Mouse (Mus musculus) limb, embryonic 14.5 days (tissue): ENCODE measurements at regions not wholly inside any gene's neighbourhood (a gene's known extent, or its start where the extent isn't known, plus 50 kb on each side); places are given as distances from the start of the nearest gene placed in this dataset.

Source experiments
- ATAC-seq: fragments of 200-750 bp; cut with Nextera tagmentation; 2 replicates; pipeline ENCODE4 v1.8.0; 2017; ENCODE audit warnings: low read depth, moderate number of reproducible peaks, moderate TSS enrichment; ENCODE audit not compliant: low FRiP score
- DNase-seq: peaks from one replicate; pipeline ENCODE4 v3.0.0-alpha.2; 2015; ENCODE audit warnings: low spot score
- H3K27ac ChIP-seq: fragments of 300-500 bp; sonication (generic); replicated peaks from 2 replicates; pipeline ENCODE4 v1.5.1; 2014; ENCODE audit warnings: low read depth, mild to moderate bottlenecking, low read length, moderate library complexity, mixed read lengths
- H3K27me3 ChIP-seq: fragments of 300-500 bp; sonication (generic); 2 replicates; pipeline ENCODE4 v1.6.1; 2014; ENCODE audit warnings: low read length, mixed read lengths; ENCODE audit not compliant: control insufficient read depth, insufficient read depth
- H3K36me3 ChIP-seq: fragments of 300-500 bp; sonication (generic); 2 replicates; pipeline ENCODE4 v1.6.1; 2014; ENCODE audit warnings: mild to moderate bottlenecking, low read length, moderate library complexity, mixed read lengths; ENCODE audit not compliant: control insufficient read depth, insufficient read depth
- H3K4me1 ChIP-seq: fragments of 300-500 bp; sonication (generic); 2 replicates; pipeline ENCODE4 v1.6.1; 2014; ENCODE audit warnings: antibody characterized with exemption, low read length, mixed read lengths; ENCODE audit not compliant: control insufficient read depth, insufficient read depth
- H3K4me2 ChIP-seq: fragments of 300-500 bp; sonication (generic); replicated peaks from 2 replicates; pipeline ENCODE4 v1.6.1; 2014; ENCODE audit warnings: low read depth, mild to moderate bottlenecking, low read length, moderate library complexity; ENCODE audit not compliant: severe bottlenecking
- H3K4me3 ChIP-seq: fragments of 300-500 bp; sonication (generic); replicated peaks from 2 replicates; pipeline ENCODE4 v1.5.1; 2014; ENCODE audit warnings: low read length
- H3K9ac ChIP-seq: fragments of 300-500 bp; sonication (generic); 2 replicates; pipeline ENCODE4 v1.6.1; 2014; ENCODE audit warnings: mild to moderate bottlenecking, low read depth, low read length, moderate library complexity; ENCODE audit not compliant: severe bottlenecking
- H3K9me3 ChIP-seq: fragments of 300-500 bp; sonication (generic); 2 replicates; pipeline ENCODE4 v1.6.1; 2016; ENCODE audit warnings: low read length; ENCODE audit not compliant: control insufficient read depth
- POLR2A ChIP-seq: fragments of 200-500 bp; IDR thresholded peaks from 2 replicates; pipeline ENCODE4 v1.8.0; 2012; ENCODE audit warnings: inconsistent platforms, mild to moderate bottlenecking, moderate library complexity, borderline replicate concordance; ENCODE audit not compliant: insufficient read depth, insufficient read length; ENCODE audit errors: extremely low read depth
- WGBS: fragments of 180-500 bp; shearing (Covaris S2); extraction: QIAGEN DNeasy Blood & Tissue Kit; methylation state at CpG from one replicate; pipeline ENCODE4 v1.1.7; 2014; 5-methylcytosine and 5-hydroxymethylcytosine counted together

- DNase-seq (peak; percentile 63), ATAC-seq (no peak)
- Histone ChIP-seq H3K36me3 (no peaks in the 10 kb centered on the region), H3K27me3 (no peaks in the 10 kb centered on the region), H3K9me3 (no peaks in the 10 kb centered on the region), H3K4me2 (no peak overlapping the region), H3K4me3 (no peak overlapping the region), H3K27ac (no peak overlapping the region), H3K4me1 (peaks cover 54% of the 10 kb centered on the region), H3K9ac (no peak overlapping the region)
- whole genome bisulfite sequencing: 61% methylated on average over 6 of the region's 6 CpGs
- TF ChIP-seq POLR2A: no peak
Observed at GRCm38 (mm10) chr14:24904712-24905111, 417.8 kb downstream of the Rps24 start.

GRCm38 (mm10) chr14:24906916-24907315 is 420.0 kb downstream of the Rps24 start:
- TF ChIP-seq POLR2A: no peak
- WGBS: 45% methylated on average over 7 of the region's 7 CpGs
- Histone ChIP-seq H3K9me3 (no peaks in the 10 kb centered on the region), H3K27me3 (no peaks in the 10 kb centered on the region), H3K36me3 (no peaks in the 10 kb centered on the region), H3K4me3 (no peak overlapping the region), H3K9ac (no peak overlapping the region), H3K4me2 (no peak overlapping the region), H3K4me1 (peaks cover 46% of the 10 kb centered on the region), H3K27ac (no peak overlapping the region)
- ATAC-seq (no peak), DNase-seq (no peak)

- H3K27me3 ChIP-seq: no peaks in the 10 kb centered on the region
- TF ChIP-seq POLR2A: no peak
- DNase-seq: no peak
- H3K4me1 ChIP-seq: peaks cover 44% of the 10 kb centered on the region
- H3K4me2 ChIP-seq: no peak overlapping the region
- H3K36me3 ChIP-seq: no peaks in the 10 kb centered on the region
- no peak overlapping the region for H3K27ac ChIP-seq
- 90% methylated on average over 4 of the region's 4 CpGs for WGBS
- no peak overlapping the region for H3K9ac ChIP-seq
- H3K4me3 ChIP-seq: no peak overlapping the region
- H3K9me3 ChIP-seq: no peaks in the 10 kb centered on the region
- no peak for ATAC-seq
Observed at GRCm38 (mm10) chr14:24908377-24908776, 421.5 kb downstream of the Rps24 start.

GRCm38 (mm10) chr14:24911621-24912020 is 424.7 kb downstream of the Rps24 start:
- no peaks in the 10 kb centered on the region for H3K27me3 ChIP-seq
- DNase-seq (peak; percentile 55), ATAC-seq (no peak)
- H3K9me3 ChIP-seq: no peaks in the 10 kb centered on the region
- peaks cover 20% of the 10 kb centered on the region for H3K4me1 ChIP-seq
- no peak overlapping the region for H3K27ac ChIP-seq
- no peaks in the 10 kb centered on the region for H3K36me3 ChIP-seq
- H3K4me2 ChIP-seq: no peak overlapping the region
- H3K4me3 ChIP-seq: no peak overlapping the region
- H3K9ac ChIP-seq: no peak overlapping the region
- no peak for TF ChIP-seq POLR2A
- 45% methylated on average over 6 of the region's 6 CpGs for WGBS

- WGBS: 91% methylated on average over 3 of the region's 3 CpGs
- DNase-seq (no peak), ATAC-seq (no peak)
- Histone ChIP-seq H3K9ac (no peak overlapping the region), H3K27ac (no peak overlapping the region), H3K4me3 (no peak overlapping the region), H3K4me1 (0 out of 2 replicates have a peak, but pooled peaks cover 4% of the 10 kb centered on the region), H3K36me3 (no peaks in the 10 kb centered on the region), H3K9me3 (no peaks in the 10 kb centered on the region), H3K4me2 (no peak overlapping the region), H3K27me3 (no peaks in the 10 kb centered on the region)
- TF ChIP-seq POLR2A: no peak
Observed at GRCm38 (mm10) chr14:24919056-24919455, 432.1 kb downstream of the Rps24 start.

GRCm38 (mm10) chr14:24922006-24922405 is 435.1 kb downstream of the Rps24 start:
- no peaks in the 10 kb centered on the region for H3K27me3 ChIP-seq
- peaks cover 21% of the 10 kb centered on the region for H3K4me1 ChIP-seq
- WGBS: 49% methylated on average over 10 of the region's 10 CpGs
- no peak overlapping the region for H3K27ac ChIP-seq
- no peaks in the 10 kb centered on the region for H3K36me3 ChIP-seq
- no peak for ATAC-seq
- no peak overlapping the region for H3K4me2 ChIP-seq
- H3K9me3 ChIP-seq: no peaks in the 10 kb centered on the region
- no peak for TF ChIP-seq POLR2A
- H3K4me3 ChIP-seq: no peak overlapping the region
- no peak overlapping the region for H3K9ac ChIP-seq
- no peak for DNase-seq
